Mouse (Mus musculus): ENCODE results near the gene Xxylt1. TPM values are rescaled to one million over a fixed set of nuclear protein-coding genes. Genes with fewer than 3 reads are reported as not detected.

Xxylt1 gene
- total RNA-seq, 2 experiments from 2014 or later, result 17.2 to 19.6 TPM

DNA sequence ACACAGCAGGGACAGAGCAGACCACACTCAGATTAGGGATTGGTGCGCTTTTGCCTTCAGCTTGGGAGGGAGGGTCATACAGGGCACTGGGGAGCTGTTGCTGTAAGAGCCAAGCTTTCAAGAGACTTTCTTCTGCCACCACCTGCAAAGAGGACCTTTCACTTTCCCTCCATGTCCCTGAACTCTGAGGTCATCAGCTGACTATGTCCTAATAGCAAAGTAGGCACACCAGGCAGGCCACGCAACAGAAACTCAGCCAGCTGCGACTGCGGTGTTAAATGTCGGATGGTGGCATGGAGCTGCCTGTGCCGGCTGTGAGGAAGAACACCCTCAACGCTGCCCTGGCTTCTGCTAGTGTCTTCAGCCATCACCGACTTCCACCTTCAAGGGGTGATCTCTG is 120.1 kb downstream of the Xxylt1 start:
- no peak for DNase-seq (ENCODE audit: low spot score in 2 of 2)

DNA sequence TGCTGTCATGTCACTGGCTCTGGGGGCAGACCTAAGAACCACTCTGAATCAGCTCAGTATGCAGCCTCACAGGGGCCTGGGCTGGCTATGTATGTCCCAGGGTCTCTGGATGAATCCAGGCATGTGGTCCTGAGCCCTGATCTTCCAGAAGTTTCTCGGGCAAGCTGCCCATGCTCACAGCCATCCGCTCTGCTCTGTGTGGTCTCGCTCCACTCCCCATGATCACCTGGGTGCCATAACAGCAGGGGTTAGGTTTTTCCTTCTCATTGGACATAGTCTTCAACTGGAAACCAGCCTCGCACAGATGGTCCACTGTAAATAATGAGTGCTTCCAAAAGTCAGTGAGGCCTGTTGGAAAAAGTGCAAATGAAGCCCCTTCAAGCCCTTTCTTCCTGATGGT is 121.0 kb downstream of the Xxylt1 start:
- no peak for DNase-seq (ENCODE audit: low spot score in 2 of 2)

DNA sequence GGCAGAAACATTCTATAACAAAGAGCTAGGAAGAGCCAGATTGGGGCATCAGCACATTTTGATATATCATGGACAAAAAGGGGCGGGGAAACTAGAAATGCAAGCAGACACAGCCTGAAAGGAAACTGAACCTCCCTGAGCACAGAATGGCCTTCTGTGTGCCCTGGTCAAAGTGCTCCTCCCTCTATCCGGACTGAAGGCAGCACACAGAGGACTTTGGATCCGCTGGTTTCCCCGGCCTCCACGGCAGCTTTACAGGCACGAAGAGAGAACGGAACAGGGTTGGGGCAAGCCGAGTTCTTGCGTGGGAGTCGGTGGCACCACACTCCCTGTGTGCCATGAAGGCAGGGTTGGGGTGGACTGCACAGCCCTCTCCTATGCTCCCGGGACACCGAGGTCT is 121.5 kb downstream of the Xxylt1 start:
- DNase-seq (ENCODE audit: low spot score in 2 of 2), result no peak

DNA sequence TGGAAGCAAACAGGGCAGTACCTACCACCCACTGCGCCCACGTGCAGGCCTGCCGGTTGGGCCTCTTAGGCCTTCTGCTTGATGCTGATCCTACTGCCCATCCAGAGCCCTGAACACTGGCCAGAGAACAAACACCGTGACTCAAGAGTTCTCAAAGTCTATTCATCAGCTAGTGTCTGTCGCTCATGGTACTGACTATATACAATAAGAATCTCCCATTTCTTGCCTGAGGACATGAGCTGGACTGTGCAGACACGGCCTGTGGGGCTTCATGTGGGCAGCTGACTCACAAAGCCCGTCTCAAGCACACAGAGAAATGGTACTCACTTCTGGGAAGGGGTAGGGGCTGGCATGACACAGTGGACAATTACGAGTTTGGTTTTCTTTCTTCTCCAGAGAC is 125.1 kb downstream of the Xxylt1 start:
- no peak for DNase-seq (ENCODE audit: low spot score in 2 of 2)

GRCm38 (mm10) chr16:30948636-30949035 is 132.6 kb downstream of the Xxylt1 start:
- DNase-seq (ENCODE audit: low spot score in 2 of 2), result no peak

DNA sequence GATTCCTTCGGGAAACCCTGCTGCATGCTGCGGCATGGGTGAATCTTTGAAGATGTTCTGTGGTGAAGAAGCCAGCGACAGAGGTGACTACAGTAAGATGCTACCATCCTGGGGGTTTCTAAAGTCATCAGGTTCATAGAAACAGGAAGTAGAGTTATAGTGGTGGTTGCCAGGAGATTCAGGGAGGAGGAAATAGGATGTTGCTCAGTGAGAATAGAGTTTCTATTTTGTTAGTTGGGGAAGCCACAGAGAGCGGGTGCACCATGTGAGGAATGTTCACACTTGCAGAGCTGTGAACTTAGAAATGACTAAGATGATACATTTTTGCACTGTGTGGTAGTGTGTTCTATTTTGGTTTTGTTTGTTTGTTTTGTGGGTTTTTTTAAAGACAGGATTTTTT is 133.0 kb downstream of the Xxylt1 start:
- no peak for DNase-seq (ENCODE audit: low spot score in 2 of 2)

DNA sequence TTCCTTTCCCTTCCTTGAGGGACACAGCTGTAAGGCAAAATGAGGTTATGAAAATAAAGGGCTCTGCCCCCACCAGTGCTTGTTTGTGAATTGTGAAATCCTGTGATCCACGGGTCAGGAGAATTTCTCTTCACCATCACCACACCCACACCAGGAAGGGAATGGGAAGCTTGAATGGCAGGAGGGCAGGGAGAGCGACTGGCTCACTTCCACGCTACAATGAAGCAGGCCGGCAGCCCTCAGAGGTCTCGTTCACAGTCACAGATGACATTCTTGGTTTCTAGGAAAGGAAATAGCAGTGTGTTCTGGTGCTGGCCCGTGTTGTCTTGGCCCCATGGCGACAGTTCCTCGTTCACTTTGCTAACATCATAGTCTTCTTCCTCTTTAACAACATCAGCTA is 136.3 kb downstream of the Xxylt1 start:
- DNase-seq (ENCODE audit: low spot score in 2 of 2), result no peak

DNA sequence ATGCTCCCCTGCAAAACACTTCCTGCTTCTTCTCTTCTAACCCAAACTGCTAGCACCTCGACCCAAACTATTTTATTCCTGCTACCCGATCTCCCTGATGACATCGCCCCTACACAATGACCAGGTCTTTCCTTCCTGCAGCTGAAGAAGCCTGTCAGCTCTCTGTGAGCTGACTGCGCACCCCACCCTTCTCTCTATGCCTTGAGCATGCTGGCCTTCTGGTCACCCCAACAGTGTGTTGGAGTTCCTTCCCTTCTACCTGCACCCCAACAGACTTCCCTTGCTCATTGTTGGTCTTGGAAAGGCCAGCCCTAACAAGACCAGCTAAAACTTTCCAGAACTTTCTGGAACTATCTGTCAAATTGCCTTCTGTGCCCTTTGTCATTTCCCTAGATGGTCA is 137.3 kb downstream of the Xxylt1 start:
- no peak for DNase-seq (ENCODE audit: low spot score in 2 of 2)

DNA sequence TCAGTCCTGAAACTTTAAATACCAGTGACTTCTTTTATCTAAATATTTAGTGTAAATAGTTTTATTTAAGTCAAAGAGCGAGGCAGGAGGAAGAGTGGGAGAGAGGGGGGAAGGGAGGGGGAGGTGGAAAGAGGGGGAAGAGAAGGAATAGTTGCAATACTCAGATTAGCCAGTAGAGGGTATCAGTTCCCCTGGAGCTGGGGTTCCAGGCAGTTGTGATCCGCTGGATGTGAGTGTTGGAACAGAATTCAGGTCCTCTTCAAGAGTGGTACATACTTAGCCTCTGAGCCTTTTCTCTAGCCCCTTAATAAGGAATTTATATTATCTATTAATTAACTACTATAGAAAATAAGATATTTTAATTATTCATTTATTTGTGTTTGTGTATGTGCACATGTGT is 140.5 kb downstream of the Xxylt1 start:
- DNase-seq (ENCODE audit: low spot score in 2 of 2), result no peak

GRCm38 (mm10) chr16:30939903-30940302 is 141.3 kb downstream of the Xxylt1 start:
- no peak for DNase-seq (ENCODE audit: low spot score in 2 of 2)

DNA sequence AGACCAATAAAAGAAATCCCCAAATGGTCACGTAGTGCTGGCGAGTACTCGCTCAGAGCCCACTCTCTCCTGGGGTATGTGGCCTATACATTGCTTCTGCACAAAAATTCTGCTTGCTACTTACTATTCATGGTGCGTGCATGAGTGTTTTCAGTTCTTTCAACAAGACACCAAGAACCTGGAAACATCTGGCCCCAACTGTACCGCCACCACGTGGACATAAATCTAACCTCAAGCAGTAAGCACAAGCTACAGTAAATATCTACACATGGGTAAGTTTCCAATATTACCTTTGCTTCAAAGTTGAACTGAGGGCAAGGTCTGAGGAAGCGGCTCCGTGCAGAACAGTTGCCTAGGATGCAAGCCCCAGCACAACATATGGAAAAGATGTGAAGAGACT is 142.0 kb downstream of the Xxylt1 start:
- no peak for DNase-seq (ENCODE audit: low spot score in 2 of 2)

GRCm38 (mm10) chr16:30938664-30939063 is 142.6 kb downstream of the Xxylt1 start:
- DNase-seq (ENCODE audit: low spot score in 2 of 2), result peak in 1 of 2 experiments; percentile 23

GRCm38 (mm10) chr16:30937665-30938064 is 143.6 kb downstream of the Xxylt1 start:
- DNase-seq (ENCODE audit: low spot score in 2 of 2), result no peak

DNA sequence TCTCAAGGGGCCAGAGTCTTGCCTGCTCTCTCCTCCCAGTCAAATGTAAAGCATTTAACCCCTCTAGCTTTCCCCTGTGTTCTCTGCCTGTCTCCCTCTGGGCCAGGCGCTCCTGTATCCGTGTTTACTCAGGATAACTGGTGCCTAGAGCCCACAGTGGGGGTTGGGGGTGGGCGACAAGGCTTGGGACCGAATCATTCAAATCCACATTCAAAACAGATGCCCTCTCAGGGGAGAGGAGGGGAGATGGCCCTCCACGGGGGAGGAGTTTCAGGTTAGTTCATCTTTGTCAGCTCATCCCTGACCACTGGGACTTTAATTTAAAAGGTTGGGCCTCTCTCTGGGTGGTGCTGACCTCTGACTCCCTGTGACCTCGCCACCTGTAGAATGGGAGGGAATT is 144.8 kb downstream of the Xxylt1 start:
- DNase-seq (ENCODE audit: low spot score in 2 of 2), result no peak

DNA sequence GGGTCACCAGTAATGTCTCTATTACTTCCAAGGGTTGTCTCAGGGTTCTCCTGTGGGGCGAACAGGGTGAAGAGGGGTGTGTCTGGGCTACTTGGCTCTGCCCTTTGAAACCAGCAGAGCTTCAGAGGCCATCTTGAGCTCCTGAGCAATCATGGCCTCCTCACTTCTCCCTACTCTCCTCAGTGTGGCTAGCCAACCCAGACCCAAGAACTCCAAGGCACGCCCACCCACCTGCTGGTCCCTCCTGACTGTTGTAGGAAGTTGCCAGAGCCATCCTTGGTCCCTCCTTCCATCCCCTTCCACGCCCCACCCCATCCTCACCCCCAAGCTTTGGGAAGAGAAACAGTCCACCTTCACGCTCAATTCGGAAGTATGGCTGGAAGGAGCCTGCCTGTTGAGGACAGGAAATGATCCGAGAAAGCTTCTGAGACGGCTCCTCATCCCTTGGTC is 145.2 kb downstream of the Xxylt1 start:
- no peak for DNase-seq (ENCODE audit: low spot score in 2 of 2)

DNA sequence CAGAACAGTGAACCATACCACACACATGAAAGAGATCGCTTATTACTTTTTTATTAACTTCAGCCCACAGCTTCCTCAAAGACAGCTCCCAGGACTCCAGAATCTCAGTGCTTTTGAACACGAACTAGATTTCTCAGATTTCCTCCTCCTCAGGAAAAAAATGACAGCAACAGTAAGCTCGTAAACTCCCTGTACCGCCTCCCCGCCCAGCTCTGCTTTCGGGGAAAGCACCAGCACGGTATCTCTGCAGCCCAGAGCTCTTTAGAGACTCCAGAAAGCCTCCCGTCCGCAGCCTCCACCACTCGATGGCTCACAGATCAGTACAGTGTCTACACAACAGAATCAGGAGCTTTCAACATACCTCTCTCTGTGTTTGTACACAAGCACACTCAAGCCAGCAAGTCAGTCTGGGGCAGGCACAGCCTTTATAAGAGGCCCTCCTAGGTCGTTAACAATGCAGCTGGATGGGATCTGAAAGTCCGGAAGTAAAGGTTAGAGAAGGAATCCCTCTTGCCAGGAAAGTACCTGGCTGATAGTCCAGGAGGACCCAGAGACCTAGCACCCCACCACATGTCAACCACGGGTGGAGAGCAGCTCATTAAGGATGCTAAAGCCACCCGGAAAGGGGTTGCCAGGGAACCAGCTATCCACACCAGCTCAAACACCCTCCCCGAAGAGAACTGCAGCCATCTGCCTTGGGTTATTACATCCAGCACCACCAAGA is 146.1 kb downstream of the Xxylt1 start:
- no peak for DNase-seq (ENCODE audit: low spot score in 2 of 2)

- DNase-seq (ENCODE audit: low spot score in 2 of 2), result no peak
These were observed 146.9 kb downstream of the Xxylt1 start for GRCm38 (mm10) chr16:30934205-30934780.

DNA sequence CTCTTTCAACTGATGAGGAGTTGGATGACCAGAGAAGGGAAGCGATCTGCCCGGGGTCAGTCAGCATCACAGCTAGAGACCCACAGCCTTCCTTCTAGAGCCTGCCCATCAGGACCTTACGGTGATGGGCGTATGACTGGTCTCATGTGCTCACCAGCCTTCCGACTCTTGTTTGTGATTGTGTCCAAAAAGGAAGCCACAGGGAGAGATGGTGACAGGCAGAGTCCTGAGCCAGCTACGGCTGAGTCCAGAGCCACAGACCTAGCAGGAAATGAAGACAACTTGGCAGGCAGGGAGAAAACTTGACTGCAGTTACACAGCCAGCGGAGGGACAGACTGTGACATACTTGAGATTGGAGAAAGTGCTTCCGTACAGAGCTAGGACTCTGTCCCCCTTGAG is 147.9 kb downstream of the Xxylt1 start:
- no peak for DNase-seq (ENCODE audit: low spot score in 2 of 2)

DNA sequence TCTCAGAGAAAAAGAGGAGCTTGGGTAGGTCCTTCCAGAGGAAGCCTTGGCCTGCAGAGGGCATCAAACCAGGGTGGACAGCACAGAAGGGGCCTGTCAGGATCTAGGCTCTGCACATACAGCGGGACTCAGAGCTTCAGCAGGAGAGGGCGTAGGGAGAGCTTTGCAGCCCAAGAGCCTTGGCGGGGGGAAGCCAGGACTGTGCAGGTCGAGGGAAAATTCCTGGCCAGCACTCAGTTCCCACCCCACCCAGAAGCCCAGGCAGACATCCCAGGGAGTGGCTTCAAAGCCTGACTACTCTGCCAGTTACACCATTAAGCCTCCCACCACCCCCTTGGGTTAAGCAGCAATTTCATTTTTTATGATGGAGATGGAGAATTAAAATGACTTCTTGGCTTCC is 148.4 kb downstream of the Xxylt1 start:
- DNase-seq (ENCODE audit: low spot score in 2 of 2), result no peak

- no peak for DNase-seq (ENCODE audit: low spot score in 2 of 2)
These were observed 149.0 kb downstream of the Xxylt1 start for GRCm38 (mm10) chr16:30932196-30932595.

- DNase-seq (ENCODE audit: low spot score in 2 of 2), result peak in 1 of 2 experiments; percentile 36
These were observed 152.1 kb downstream of the Xxylt1 start for GRCm38 (mm10) chr16:30929165-30929564.

GRCm38 (mm10) chr16:30928076-30928750 is 153.0 kb downstream of the Xxylt1 start:
- no peak for DNase-seq (ENCODE audit: low spot score in 2 of 2)

GRCm38 (mm10) chr16:30925496-30925895 is 155.7 kb downstream of the Xxylt1 start:
- DNase-seq (ENCODE audit: low spot score in 2 of 2), result no peak
